Mouse (Mus musculus): ENCODE data around the gene Gm10491.

The Gm10491 gene

DNA sequence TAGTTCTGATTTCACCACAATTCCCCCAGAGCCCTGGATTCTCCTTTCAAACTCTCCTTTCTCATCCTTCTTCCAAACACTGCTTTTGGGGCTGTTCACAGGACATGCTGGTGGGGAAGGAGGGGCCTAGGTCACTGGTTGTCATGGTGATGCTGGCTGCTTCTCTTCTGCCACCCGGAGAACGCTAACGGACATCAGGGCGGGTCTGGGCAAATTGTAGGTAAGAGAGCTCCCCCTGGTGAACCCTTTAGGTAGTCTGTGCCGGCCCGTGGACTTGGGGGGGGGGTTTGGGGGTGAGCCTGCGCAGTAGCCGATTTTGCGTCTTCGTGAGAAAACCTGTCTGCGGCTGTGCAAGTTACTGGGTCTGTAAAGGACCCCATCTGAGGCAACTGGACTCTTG is 27.8 kb downstream of the Gm10491 start:
- peak; percentile 61 for DNase-seq (ENCODE audit: low read depth)

DNA sequence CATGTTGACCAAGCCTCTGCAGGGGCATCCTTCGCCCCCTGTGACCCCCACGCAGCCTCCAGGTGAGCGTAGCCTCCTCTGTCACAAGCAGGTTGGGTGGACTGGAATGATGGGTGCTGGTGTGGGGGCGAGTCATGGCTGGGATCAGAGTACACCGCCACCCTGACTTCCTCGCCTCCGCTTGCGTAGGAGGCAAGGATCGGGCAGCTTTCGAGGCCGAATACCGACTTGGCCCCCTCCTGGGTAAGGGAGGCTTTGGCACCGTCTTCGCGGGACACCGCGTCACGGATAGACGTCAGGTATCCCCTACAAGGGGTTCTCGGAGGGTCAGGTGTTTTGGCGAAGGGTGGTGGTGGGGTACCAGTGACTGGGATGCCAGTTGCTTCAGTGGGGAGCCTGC is 29.1 kb downstream of the Gm10491 start:
- no peak for DNase-seq (ENCODE audit: low read depth)

DNA sequence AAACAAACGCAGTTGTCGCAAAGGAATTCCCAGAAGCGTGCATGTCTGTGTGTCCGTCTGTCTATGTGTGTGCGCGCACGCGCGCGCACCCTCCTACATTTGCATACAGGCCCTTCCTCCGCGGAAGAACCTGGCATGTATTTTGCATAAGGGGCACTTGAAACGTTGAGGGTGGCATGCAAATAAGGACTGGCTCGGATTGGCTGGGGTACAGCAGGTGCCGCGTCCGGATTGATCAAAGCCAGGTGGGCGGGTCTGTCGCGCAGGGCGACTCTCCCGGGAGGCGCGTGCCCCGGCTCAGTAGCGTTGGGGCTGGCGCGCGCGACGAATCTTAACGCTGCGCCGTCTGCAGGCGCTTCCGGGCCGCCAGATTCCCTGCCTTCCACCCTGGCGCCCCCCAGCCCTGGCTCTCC is 29.6 kb downstream of the Gm10491 start, which contains the start of gene Pim2:
Gene Pim2, plus strand, starts transcription at position 256 of the 413 bp plus-strand sequence.
- DNase-seq (ENCODE audit: low read depth), result no peak

DNA sequence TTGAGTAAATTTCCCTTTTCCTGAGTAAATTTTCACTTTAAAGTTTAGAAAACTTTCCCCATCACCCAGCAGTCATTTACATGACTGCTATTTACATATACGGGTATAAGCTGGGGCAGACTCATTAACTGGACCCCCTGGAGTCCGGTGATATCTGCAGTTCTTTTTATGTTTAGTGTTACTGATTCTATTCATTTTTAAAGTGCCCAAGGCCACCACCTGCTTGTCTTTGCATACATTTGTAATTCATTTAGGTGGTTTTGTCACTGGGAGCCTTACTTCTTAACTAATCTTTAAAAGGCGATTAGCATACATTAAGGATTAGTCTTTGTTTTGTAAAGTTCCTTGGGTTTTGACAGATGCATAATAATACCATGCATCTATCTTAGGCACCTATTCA is 37.8 kb downstream of the Gm10491 start:
- no peak for DNase-seq (ENCODE audit: low read depth)

DNA sequence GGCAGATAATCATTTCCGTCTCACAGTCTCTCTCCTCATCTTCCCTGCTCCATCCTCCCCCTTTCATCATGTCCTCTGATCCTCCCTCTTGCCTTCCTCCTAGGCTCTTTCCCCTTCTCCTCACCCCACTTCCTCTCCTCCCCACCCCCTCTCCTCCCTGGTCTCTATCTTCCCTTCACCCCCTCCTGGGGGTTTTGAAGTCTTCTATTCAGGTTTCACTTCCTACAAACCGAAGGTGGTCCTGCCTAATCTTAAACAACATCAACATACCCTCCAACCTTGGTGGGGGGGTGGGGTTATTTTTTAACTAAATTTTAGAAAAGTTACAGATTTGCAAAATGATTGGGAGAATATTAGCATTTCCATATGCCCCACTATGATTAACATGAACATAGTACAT is 39.1 kb downstream of the Gm10491 start:
- DNase-seq (ENCODE audit: low read depth), result no peak

DNA sequence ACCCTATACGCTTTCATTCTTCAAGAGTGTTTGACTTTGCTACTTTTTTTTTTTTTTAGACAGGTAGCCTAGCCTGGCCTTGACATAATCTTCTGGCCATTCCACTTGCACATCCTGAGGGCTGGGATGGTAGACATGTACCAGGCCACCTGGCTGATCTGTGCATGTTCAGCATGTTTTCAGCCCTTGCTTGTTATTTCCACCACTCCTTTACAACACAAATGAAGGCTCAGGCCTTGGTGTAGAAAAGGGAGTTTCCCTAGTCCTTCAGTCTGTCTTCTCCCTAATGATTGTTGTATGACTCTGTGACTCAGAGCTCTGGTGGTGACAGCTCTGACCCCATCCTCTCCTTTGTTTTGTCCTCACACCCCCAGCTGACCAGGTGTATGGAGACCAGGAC is 40.5 kb downstream of the Gm10491 start:
- no peak for DNase-seq (ENCODE audit: low read depth)

DNA sequence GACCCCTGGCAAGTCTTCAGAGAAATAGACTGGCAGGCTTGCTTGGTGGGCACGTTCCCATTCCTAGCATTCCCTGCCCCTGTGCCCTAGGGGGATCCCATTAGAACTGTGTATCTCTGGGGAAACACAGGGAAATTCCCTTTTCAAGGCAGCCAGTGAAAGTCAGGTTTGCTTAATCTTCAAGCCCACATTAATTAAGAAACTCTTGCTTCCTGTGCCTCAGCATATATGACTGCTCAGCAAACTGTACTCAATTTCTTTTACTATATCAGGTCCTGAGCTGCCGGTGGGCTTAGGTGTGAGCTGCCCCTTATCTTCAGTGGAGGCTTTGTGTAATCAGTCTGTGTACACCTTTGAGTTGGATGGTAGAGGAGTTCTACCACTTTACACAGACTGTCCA is 41.8 kb downstream of the Gm10491 start:
- no peak for DNase-seq (ENCODE audit: low read depth)

DNA sequence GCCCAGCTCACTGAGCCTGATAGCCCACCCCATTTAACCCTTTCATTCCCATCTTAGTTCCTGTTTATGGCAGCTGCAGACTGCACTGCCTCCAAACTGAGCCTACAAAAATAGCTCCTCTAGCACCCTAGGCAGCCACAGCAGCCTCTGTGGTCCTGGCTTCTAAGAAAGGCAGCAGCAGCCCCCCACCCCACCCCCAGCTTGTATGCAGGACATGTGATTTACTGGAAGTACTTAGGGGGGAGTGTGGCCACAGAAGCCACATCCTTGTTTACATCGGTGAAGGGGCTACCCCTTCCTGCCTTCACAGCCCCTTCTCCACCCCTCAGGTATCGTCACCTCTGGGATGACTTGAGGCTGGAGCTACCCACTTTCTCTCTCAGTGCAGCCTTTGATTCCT is 42.3 kb downstream of the Gm10491 start:
- DNase-seq (ENCODE audit: low read depth), result no peak

DNA sequence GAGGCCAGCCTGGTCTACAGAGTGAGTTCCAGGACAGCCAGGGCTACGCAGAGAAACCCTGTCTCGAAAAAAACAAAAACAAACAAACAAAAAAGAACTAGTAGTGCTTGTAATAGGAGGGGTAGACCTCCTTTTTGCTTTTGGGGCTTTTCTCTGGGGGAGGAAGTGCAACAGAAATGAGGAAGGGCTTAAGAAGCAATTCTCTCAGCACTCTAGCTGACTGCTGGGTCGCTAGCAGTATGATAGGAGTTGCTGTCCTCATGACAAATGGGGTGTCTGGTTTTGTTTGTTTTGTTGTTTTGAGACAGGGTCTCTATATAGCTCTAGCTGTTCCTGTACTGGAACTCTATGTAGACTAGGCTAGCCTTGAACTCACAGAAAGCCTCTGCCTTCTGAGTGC is 43.1 kb downstream of the Gm10491 start:
- DNase-seq (ENCODE audit: low read depth), result no peak

DNA sequence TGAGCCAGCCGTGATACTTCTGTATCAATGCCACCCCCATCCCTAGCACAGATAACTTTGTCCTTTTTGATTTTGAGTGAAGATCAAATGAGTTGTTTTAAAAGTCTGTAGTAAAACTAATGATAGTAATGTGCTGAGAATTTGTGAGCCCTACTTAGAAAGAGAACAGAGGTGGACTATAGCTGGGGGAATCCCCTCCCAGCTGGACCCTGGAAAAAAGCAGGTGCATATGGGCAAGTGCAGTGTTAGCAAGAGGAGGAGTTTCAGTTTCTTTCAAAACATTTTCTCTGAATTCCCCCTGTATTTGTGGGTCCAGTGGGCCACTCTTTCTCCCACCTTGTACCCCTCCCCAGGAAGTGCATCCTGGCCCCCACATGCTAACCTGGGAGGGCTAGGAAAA is 44.5 kb downstream of the Gm10491 start:
- DNase-seq (ENCODE audit: low read depth), result no peak

DNA sequence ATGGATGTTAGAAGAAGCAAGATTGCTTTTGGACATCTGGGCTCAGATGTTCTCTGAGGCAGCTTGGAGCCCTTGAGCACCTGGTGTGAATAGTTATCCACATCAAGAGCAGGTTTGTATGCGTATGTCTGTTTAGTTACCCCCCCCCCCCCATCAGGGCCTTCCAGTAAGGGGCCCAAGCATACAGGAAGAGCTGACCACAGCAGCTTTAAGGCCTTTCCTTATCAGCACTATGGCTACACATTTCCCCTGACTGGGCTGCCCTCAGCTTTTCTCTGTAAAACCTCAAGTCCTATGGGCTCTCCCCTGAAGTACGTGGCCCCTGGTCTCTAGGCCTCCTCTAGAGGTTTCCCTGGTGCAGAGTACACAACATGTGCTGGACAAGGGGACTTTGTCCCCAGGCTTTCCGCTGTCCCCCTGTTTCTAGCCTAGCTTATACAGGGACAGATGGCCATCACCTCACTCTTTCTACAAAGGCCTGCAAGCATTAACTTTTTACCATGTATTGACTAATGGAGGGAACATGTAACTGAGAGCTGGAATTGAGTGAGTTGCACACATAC is 48.4 kb downstream of the Gm10491 start:
- no peak for DNase-seq (ENCODE audit: low read depth)

Measured in NIH3T3 (cell line).